Mouse (Mus musculus) lung, embryonic 15.5 days (tissue): ENCODE results near the gene Spata4. TPM values are rescaled to one million over a fixed set of nuclear protein-coding genes. Genes with fewer than 3 reads are reported as not detected.

Source experiments
- ATAC-seq: fragments of 200-750 bp; cut with Nextera tagmentation; 2 replicates; pipeline ENCODE4 v1.8.0; 2017; ENCODE audit warnings: moderate number of reproducible peaks, borderline replicate concordance; ENCODE audit not compliant: low FRiP score, low TSS enrichment; ENCODE audit errors: extremely low read depth
- H3K27ac ChIP-seq: fragments of 300-500 bp; sonication (generic); 2 replicates; pipeline ENCODE4 v1.5.1; 2015; ENCODE audit warnings: moderate library complexity, mild to moderate bottlenecking, inconsistent platforms
- H3K27me3 ChIP-seq: fragments of 300-500 bp; sonication (generic); 2 replicates; pipeline ENCODE4 v1.6.1; 2015; ENCODE audit warnings: inconsistent platforms
- H3K36me3 ChIP-seq: fragments of 300-500 bp; sonication (generic); 2 replicates; pipeline ENCODE4 v1.6.1; 2015; ENCODE audit warnings: inconsistent platforms
- H3K4me1 ChIP-seq: fragments of 300-500 bp; sonication (generic); 2 replicates; pipeline ENCODE4 v1.6.1; 2015; ENCODE audit warnings: inconsistent platforms
- H3K4me2 ChIP-seq: fragments of 300-500 bp; sonication (generic); 2 replicates; pipeline ENCODE4 v1.6.1; 2015; ENCODE audit warnings: inconsistent platforms, mild to moderate bottlenecking, moderate library complexity
- H3K4me3 ChIP-seq: fragments of 300-500 bp; sonication (generic); 2 replicates; pipeline ENCODE4 v1.5.1; 2015; ENCODE audit warnings: mild to moderate bottlenecking, inconsistent platforms
- H3K9ac ChIP-seq: fragments of 300-500 bp; sonication (generic); 2 replicates; pipeline ENCODE4 v1.6.1; 2015; ENCODE audit warnings: inconsistent platforms
- H3K9me3 ChIP-seq: fragments of 300-500 bp; sonication (generic); 2 replicates; pipeline ENCODE4 v1.6.1; 2016; ENCODE audit warnings: inconsistent platforms
- WGBS: fragments of 180-500 bp; shearing (Covaris S2); methylation state at CpG from one replicate; pipeline ENCODE4 v1.1.7; 2015; 5-methylcytosine and 5-hydroxymethylcytosine counted together
- polyA plus RNA-seq: library from polyadenylated mRNA; unstranded; fragments of >200 nt; fragmentation: Nextera tagmentation; extraction: Ambion mirVana; gene quantifications from 2 replicates; pipeline ENCODE4 v1.2.1, GENCODE M21; 2015

The Spata4 gene
- polyA plus RNA-seq: not detected in 2 replicates

GRCm38 (mm10) chr8:54600671-54601251 lies at the start of gene Spata4:
Gene Spata4 (plus strand): TSS chr8:54600781.
- peak within 1 kb of the TSS; percentile 18 for H3K4me3 ChIP-seq
- H3K4me2 ChIP-seq: peak within 1 kb of the TSS; percentile 54
- no peak within 1 kb of the TSS for H3K27ac ChIP-seq
- peak; percentile 89 for ATAC-seq
- peaks cover 3% of the 10 kb centered on the region; the same call in 1 of the 2 replicates for H3K4me1 ChIP-seq
- H3K9ac ChIP-seq: no peak within 1 kb of the TSS
- H3K27me3 ChIP-seq: no peaks in the 10 kb centered on the region
- H3K36me3 ChIP-seq: no peaks in the 10 kb centered on the region
- WGBS: 7% methylated on average over 21 of the region's 21 CpGs
- H3K9me3 ChIP-seq: no peaks in the 10 kb centered on the region

GRCm38 (mm10) chr8:54554921-54555320 lies 45.7 kb upstream of the Spata4 start:
- no peaks in the 10 kb centered on the region for H3K4me1 ChIP-seq
- no peak for ATAC-seq

GRCm38 (mm10) chr8:54562137-54562536 lies 38.4 kb upstream of the Spata4 start:
- 37% methylated on average over 4 of the region's 4 CpGs for WGBS
- Histone ChIP-seq H3K4me2 (no peak overlapping the region), H3K4me1 (0 out of 2 replicates have a peak, but pooled peaks cover 5% of the 10 kb centered on the region), H3K4me3 (no peak overlapping the region), H3K27me3 (no peaks in the 10 kb centered on the region), H3K9me3 (no peaks in the 10 kb centered on the region), H3K27ac (no peak overlapping the region), H3K9ac (no peak overlapping the region), H3K36me3 (no peaks in the 10 kb centered on the region)
- ATAC-seq: no peak

More at GRCm38 (mm10) chr8:54554921-54555320, 45.7 kb upstream of the Spata4 start:
- no peak overlapping the region for H3K27ac ChIP-seq
- no peaks in the 10 kb centered on the region for H3K27me3 ChIP-seq
- 78% methylated on average over 2 of the region's 2 CpGs for WGBS
- no peaks in the 10 kb centered on the region for H3K9me3 ChIP-seq
- H3K36me3 ChIP-seq: no peaks in the 10 kb centered on the region
- H3K4me3 ChIP-seq: no peak overlapping the region
- H3K4me2 ChIP-seq: no peak overlapping the region
- no peak overlapping the region for H3K9ac ChIP-seq

- no peak for ATAC-seq
- WGBS: 52% methylated on average over 1 of the region's 1 CpGs
- Histone ChIP-seq H3K4me3 (no peak overlapping the region), H3K9ac (no peak overlapping the region), H3K27ac (no peak overlapping the region), H3K9me3 (no peaks in the 10 kb centered on the region), H3K4me2 (no peak overlapping the region), H3K27me3 (no peaks in the 10 kb centered on the region), H3K4me1 (0 out of 2 replicates have a peak, but pooled peaks cover 5% of the 10 kb centered on the region), H3K36me3 (no peaks in the 10 kb centered on the region)
Measured at GRCm38 (mm10) chr8:54565181-54565580, 35.4 kb upstream of the Spata4 start.

GRCm38 (mm10) chr8:54565603-54566260 lies 34.8 kb upstream of the Spata4 start:
- 0 out of 2 replicates have a peak, but pooled peaks cover 5% of the 10 kb centered on the region for H3K4me1 ChIP-seq
- whole genome bisulfite sequencing: 75% methylated on average over 7 of the region's 7 CpGs
- no peak overlapping the region for H3K9ac ChIP-seq
- no peaks in the 10 kb centered on the region for H3K36me3 ChIP-seq
- H3K4me2 ChIP-seq: no peak overlapping the region
- H3K27ac ChIP-seq: no peak overlapping the region
- H3K4me3 ChIP-seq: no peak overlapping the region
- no peaks in the 10 kb centered on the region for H3K9me3 ChIP-seq
- ATAC-seq: no peak
- H3K27me3 ChIP-seq: no peaks in the 10 kb centered on the region

DNA sequence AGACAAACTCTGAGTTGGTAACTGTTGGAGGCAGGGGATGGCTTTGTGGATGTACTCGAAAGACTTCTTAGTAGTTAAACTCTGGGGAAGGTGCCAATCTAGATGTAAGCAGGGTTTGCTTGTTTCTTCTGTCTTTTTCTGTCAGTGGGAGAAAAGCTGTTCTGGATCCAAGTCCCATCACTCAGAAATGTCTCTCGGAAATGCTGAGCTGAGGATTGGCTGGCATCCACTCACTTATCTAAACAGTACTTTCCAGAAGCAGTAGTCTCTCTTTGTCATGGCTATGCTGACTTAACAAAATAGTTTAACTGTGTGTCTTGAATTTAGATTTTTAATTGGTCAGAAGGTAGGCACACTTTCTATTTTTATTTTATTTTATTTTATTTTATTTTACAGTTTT lies 33.4 kb upstream of the Spata4 start:
- no peaks in the 10 kb centered on the region for H3K36me3 ChIP-seq
- ATAC-seq: peak; percentile 47; the same call in 1 of the 2 replicates
- no peak overlapping the region for H3K4me2 ChIP-seq
- no peak overlapping the region for H3K9ac ChIP-seq
- no peaks in the 10 kb centered on the region for H3K27me3 ChIP-seq
- H3K4me3 ChIP-seq: no peak overlapping the region
- no peak overlapping the region for H3K27ac ChIP-seq
- 20% methylated on average over 2 of the region's 2 CpGs for WGBS
- H3K9me3 ChIP-seq: no peaks in the 10 kb centered on the region
- 0 out of 2 replicates have a peak, but pooled peaks cover 5% of the 10 kb centered on the region for H3K4me1 ChIP-seq

GRCm38 (mm10) chr8:54570618-54571609 lies 29.7 kb upstream of the Spata4 start:
- ATAC-seq: peak; percentile 70; the same call in 1 of the 2 replicates
- H3K9me3 ChIP-seq: no peaks in the 10 kb centered on the region
- H3K27ac ChIP-seq: no peak overlapping the region
- H3K4me3 ChIP-seq: no peak overlapping the region
- no peaks in the 10 kb centered on the region for H3K36me3 ChIP-seq
- WGBS: 28% methylated on average over 15 of the region's 15 CpGs
- no peak overlapping the region for H3K9ac ChIP-seq
- 0 out of 2 replicates have a peak overlapping the region, but pooled peaks have one; percentile 7 for H3K4me2 ChIP-seq
- 0 out of 2 replicates have a peak, but pooled peaks cover 3% of the 10 kb centered on the region for H3K4me1 ChIP-seq
- no peaks in the 10 kb centered on the region for H3K27me3 ChIP-seq

DNA sequence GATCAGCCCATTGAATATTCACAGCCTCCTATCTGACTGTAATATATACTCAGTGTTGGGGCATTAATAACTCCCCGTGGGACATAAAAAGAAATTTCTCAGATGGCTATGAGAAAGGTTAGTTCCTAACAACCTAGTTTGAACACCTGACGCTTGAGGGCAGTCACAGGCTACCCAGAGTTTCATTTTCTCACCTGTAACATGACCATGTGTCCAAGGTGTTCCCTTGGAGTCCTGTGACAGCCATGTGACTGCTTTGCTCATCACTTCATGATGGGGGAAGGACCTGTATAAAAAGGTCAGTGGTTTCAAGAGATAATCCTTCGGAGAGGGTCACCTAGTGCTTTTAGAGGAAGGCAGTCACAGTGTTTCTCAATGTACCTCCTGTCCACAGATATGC lies 19.1 kb upstream of the Spata4 start:
- Histone ChIP-seq H3K4me2 (no peak overlapping the region), H3K9ac (no peak overlapping the region), H3K4me3 (no peak overlapping the region), H3K27ac (no peak overlapping the region), H3K4me1 (no peaks in the 10 kb centered on the region), H3K36me3 (no peaks in the 10 kb centered on the region), H3K9me3 (no peaks in the 10 kb centered on the region), H3K27me3 (no peaks in the 10 kb centered on the region)
- ATAC-seq: no peak
- whole genome bisulfite sequencing: 62% methylated on average over 3 of the region's 3 CpGs

DNA sequence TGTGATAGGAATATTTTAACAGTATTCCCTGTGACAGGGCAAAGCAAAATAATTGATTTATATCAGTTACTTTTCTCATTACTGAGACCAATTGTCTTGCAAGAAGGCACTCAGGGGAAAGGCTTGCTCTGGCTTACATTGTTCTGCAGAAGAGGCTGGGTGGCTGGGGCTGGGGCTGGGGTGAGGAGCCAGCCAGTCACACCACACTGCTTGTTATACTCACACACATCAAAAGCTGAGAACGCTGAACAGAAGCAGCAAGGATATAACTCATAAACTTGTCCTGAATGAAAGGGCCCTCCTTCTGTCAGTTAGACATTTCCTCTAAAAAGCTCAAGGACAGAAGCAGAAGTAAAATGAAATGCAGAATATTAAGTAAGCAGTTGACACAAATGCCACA lies 17.7 kb upstream of the Spata4 start:
- H3K27me3 ChIP-seq: no peaks in the 10 kb centered on the region
- 41% methylated on average over 1 of the region's 1 CpGs for WGBS
- no peak overlapping the region for H3K4me3 ChIP-seq
- no peak for ATAC-seq
- H3K36me3 ChIP-seq: no peaks in the 10 kb centered on the region
- H3K9me3 ChIP-seq: no peaks in the 10 kb centered on the region
- H3K4me1 ChIP-seq: no peaks in the 10 kb centered on the region
- no peak overlapping the region for H3K27ac ChIP-seq
- no peak overlapping the region for H3K4me2 ChIP-seq
- H3K9ac ChIP-seq: no peak overlapping the region

DNA sequence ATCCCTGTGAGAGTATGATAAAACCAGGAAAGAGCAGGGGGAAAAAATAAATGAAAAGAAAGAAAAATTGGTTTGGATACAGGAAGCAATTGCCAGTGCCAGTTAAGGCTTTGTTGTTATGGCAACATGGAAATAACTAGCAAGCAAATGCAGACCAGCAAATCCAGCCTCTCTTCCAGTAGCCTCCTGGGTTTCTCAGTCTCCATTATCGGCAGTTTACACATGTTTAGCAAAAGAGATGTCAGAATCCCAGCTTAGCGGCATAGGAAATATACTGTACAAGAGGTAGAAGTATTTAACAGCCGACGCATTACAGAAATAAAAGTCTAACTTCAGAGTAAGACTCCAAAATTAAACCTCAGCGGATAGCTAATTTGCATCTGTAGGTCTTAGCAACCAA lies 5.9 kb upstream of the Spata4 start:
- no peak overlapping the region for H3K9ac ChIP-seq
- no peak overlapping the region for H3K27ac ChIP-seq
- H3K4me1 ChIP-seq: no peaks in the 10 kb centered on the region
- no peak for ATAC-seq
- 82% methylated on average over 5 of the region's 5 CpGs for WGBS
- H3K36me3 ChIP-seq: no peaks in the 10 kb centered on the region
- H3K4me2 ChIP-seq: no peak overlapping the region
- H3K27me3 ChIP-seq: no peaks in the 10 kb centered on the region
- H3K9me3 ChIP-seq: no peaks in the 10 kb centered on the region
- H3K4me3 ChIP-seq: no peak overlapping the region

- Histone ChIP-seq H3K27me3 (no peaks in the 10 kb centered on the region), H3K4me3 (no peak overlapping the region), H3K9ac (no peak overlapping the region), H3K4me1 (peaks cover 3% of the 10 kb centered on the region; the same call in 1 of the 2 replicates), H3K9me3 (no peaks in the 10 kb centered on the region), H3K27ac (no peak overlapping the region), H3K36me3 (no peaks in the 10 kb centered on the region), H3K4me2 (no peak overlapping the region)
- no peak for ATAC-seq
- 56% methylated on average over 2 of the region's 2 CpGs for WGBS
Measured at GRCm38 (mm10) chr8:54596051-54596450, 4.5 kb upstream of the Spata4 start.
